Mouse (Mus musculus): Measurements from ENCODE around the gene Syne3. TPM values are rescaled to one million over a fixed set of nuclear protein-coding genes. Genes with fewer than 3 reads are reported as not detected.

The Syne3 gene
- polyA plus RNA-seq, 1 experiment, result 3.0 TPM

DNA sequence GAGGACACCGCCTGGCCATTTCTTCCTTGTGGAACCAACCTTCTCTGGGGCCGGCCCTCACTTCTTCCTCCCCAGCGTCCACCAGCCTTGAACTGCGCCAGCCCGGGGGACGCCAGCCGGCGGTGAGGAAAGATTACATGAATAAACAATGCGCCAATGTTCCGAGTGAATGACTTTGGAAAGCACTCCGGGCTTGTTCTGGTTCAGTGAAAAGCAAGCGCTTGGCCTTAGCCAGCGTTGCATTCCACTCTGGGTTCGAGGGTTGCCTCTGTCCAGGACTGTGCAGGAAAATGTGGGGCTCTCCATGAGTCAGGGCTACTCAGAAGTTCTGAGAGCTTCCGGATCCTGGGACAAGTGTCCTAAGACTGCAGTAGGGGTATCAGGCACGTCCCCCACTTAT, 113.0 kb downstream of the Syne3 start:
- no peak for DNase-seq (ENCODE audit: low spot score)

DNA sequence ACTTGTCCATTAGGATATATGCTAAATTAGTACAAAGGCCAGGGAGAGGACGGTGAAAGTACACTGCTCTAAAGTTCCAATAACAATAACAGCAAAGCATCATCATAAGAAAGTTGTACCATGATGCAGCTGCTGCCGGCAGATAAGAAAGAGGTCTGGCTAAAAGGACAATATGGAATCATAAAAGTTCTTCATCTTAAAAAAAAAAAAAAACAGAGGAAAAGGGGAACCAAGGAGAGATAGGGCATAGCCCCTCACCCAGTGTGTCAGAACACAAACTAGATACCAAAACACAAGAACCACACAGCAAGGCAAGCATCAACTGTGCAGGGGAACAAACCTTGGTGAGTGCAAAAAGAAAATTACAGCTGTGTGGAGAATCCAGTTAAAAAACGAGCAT, 117.4 kb downstream of the Syne3 start:
- no peak for DNase-seq (ENCODE audit: low spot score)

DNA sequence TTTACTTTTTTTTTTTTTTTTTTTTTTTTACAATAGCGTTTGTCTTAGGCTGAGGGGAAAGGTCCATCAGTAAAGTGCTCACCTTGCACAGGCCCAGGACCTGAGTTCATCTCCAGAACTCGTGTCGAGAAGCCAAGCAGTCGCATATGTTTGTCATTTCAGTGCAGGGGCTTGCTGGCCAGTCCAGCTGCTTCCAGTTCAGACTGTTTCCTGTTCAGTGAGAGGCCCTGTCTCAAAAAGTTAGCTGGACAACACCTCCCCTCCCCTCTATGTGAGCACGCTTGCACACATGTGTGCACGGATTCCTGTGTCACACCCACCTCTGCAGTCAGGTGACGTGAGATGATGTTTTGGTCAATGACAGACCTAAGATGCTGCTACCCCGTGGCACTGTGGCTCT, 119.5 kb downstream of the Syne3 start:
- no peak for DNase-seq (ENCODE audit: low spot score)

DNA sequence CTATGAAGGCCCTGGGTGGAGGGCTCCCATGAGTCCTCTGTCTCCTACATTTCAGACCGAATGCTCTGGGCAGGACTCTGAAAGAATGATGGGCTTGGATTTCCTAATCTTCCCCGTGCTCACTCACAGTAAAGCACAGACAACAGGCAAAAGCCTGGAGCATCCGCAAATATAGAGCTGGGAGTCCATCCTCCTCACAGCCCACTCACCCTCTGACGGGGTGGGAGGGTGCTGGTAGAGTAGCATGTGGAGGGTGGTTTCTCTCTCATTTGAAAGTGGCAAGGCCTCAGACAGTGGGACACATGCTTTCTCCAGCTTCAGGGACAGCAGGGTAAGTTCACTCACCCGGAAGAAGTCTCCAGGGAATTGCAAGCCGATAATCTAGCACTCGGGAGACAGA, 123.5 kb downstream of the Syne3 start:
- no peak for DNase-seq (ENCODE audit: low spot score)

DNA sequence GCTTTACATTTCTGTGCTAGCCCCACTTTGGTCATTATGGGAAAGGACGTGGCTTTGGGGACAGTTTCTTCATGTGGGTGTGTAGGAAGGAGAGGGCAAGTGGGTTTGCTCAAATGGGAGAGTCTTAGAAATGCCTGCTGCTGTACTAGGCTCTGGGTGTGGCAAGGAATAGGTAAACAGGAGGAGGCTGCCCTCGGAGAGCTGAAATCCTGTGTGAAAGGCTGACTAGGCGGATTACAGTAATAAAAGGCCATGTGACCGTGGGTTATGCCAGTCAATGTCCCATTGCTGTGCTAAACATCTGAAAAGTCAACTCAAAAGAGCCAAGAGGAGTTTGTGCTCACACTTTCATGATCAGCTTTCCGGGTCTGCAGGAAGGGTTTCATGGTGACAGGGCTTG, 127.1 kb downstream of the Syne3 start:
- no peak for DNase-seq (ENCODE audit: low spot score)

DNA sequence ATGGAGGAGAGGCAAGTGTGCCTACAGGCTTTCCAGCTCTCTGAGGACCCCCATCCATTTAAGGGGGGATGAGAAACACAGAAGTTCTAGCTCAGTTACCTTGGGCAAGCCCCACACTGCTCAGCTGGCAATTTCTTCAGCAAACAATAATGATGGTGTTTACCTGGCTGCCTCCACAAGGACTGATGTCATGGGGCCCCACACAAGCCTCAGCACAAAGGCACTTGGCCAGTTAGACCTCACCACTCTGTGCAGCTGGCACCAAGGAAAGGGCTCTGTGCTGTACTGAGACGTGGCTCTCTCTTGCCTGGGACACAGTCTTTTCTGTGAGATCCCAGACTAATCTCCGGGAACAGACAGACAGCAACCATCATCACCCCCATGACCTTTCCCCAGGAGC, 127.5 kb downstream of the Syne3 start:
- no peak for DNase-seq (ENCODE audit: low spot score)

DNA sequence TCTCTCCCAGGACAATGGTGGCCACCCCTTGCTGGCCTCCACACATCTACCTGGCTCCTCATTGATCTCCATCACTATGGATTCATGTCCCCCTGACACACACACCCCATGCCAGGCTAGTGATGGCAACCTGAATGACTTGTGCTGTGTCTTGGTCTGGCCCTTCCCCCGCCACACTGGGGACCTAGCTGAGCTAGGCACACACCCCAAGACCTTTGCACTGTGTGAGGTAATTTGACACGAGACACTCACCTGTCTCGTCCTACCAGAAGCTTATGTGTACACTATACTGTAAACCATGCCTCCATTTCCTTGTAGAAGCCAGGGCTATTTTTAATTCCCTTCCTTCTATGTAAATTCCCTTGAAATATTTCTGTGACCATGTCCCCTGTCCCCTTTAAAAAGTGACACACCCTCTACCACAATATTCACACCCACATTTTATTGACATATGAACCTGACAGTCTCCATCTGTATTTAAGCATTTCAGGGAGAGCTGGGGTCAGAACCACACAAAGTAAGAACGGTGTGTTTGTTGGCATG, 128.0 kb downstream of the Syne3 start:
- no peak for DNase-seq (ENCODE audit: low spot score)

DNA sequence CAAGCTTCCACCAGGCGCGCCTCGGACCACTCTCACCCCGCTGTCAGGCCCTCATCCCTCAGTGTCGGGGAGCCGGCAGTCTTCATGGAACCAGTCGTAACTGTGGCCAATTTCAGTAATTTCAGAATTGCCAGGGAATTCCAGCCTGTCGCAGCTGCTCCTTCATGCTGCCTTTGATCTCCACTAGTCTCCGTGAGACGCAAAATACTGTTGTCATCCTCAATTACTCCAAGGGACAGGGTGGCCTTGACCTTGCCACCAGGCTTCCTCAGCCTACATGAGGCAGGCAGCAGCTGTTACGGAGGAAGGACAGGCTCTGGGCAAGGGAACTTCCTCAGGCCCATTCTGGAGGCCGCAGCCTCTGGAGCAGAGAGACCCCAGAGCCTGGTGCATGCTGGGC, 129.2 kb downstream of the Syne3 start:
- DNase-seq (ENCODE audit: low spot score), result no peak

Other genes starting within 250 kb of the Syne3 start
- 7.4 and 8.1 TPM in 2 replicates for gene Clmn, start 144.7 kb downstream of the Syne3 start, polyA plus RNA-seq (2012; rRNA removed)
- 47.7 and 53.9 TPM in 2 replicates for gene Glrx5, start 22.9 kb upstream of the Syne3 start, polyA plus RNA-seq (2012; rRNA removed)
- not detected in 2 replicates for gene Tcl1b2, start 136.2 kb upstream of the Syne3 start, polyA plus RNA-seq (2012; rRNA removed)
- not detected in 2 replicates for gene Tcl1b1, start 149.9 kb upstream of the Syne3 start, polyA plus RNA-seq (2012; rRNA removed)
- not detected in 2 replicates for gene Tcl1b5, start 166.5 kb upstream of the Syne3 start, polyA plus RNA-seq (2012; rRNA removed)
- gene Tcl1b3, start 181.2 kb upstream of the Syne3 start, polyA plus RNA-seq (2012; rRNA removed), result not detected in 2 replicates
- gene Tcl1b4, start 192.1 kb upstream of the Syne3 start, polyA plus RNA-seq (2012; rRNA removed), result not detected in 2 replicates
- gene Tcl1, start 213.0 kb upstream of the Syne3 start, polyA plus RNA-seq (2012; rRNA removed), result not detected in 2 replicates

Measured in urinary bladder, adult 2 months (tissue).